Mouse (Mus musculus) G1E (cell line): Measurements from ENCODE around the gene Cds2.

Experiments
- CTCF ChIP-seq: IDR thresholded peaks from 2 replicates; pipeline ENCODE4 v1.5.1; 2012; ENCODE audit warnings: low read depth, low read length, inconsistent platforms, mixed read lengths
- GATA1 ChIP-seq: IDR thresholded peaks from 2 replicates; pipeline ENCODE4 v1.6.1; 2012; ENCODE audit warnings: borderline replicate concordance, low read length, inconsistent platforms, mixed read lengths
- GATA2 ChIP-seq: IDR thresholded peaks from 2 replicates; pipeline ENCODE4 v1.6.1; 2012; ENCODE audit warnings: low read depth, low read length, inconsistent platforms, borderline replicate concordance
- TAL1 ChIP-seq: conservative IDR thresholded peaks from 2 replicates; pipeline ENCODE4 v1.6.1; 2012; ENCODE audit warnings: low read depth, low read length, inconsistent platforms, mixed read lengths

- TF ChIP-seq GATA1 (no peak), CTCF (no peak), TAL1 (no peak), GATA2 (no peak)
Observed at GRCm38 (mm10) chr2:132262879-132263398, at the start of gene Cds2.
